Mouse (Mus musculus): ENCODE data around the gene Amigo3. TPM values are rescaled to one million over a fixed set of nuclear protein-coding genes. Genes with fewer than 3 reads are reported as not detected.

The Amigo3 gene
- polyA plus RNA-seq, 1 experiment, result 1.0 TPM

- Histone ChIP-seq H3K36me3 (replicated peaks; ENCODE audit: low read length) (peaks cover 89% of the 10 kb centered on the region), H3K27me3 (replicated peaks) (no peaks in the 10 kb centered on the region), H3K4me3 (replicated peaks) (no peak overlapping the region), H3K4me1 (peaks cover 43% of the 10 kb centered on the region), H3K9me3 (0 out of 2 replicates have a peak, but pooled peaks cover 2% of the 10 kb centered on the region)
- TF ChIP-seq GATA1 (IDR thresholded peaks at IDR 0.05; ENCODE audit: borderline replicate concordance, low read length), result no peak
- no peak for TF ChIP-seq FLI1 (IDR thresholded peaks at IDR 0.05; ENCODE audit: low read length)
Measured at GRCm38 (mm10) chr9:108032126-108032525, 20.8 kb upstream of the Amigo3 start.

- Histone ChIP-seq H3K36me3 (replicated peaks; ENCODE audit: low read length) (peaks cover 90% of the 10 kb centered on the region), H3K4me3 (replicated peaks) (peak overlapping the region; percentile 65), H3K9me3 (no peaks in the 10 kb centered on the region), H3K4me1 (peaks cover 40% of the 10 kb centered on the region), H3K27me3 (replicated peaks) (no peaks in the 10 kb centered on the region)
- no peak for TF ChIP-seq FLI1 (IDR thresholded peaks at IDR 0.05; ENCODE audit: low read length)
- TF ChIP-seq GATA1 (IDR thresholded peaks at IDR 0.05; ENCODE audit: borderline replicate concordance, low read length), result no peak
Measured at GRCm38 (mm10) chr9:108035331-108036156, 17.4 kb upstream of the Amigo3 start.

GRCm38 (mm10) chr9:108044751-108045492 is 8.0 kb upstream of the Amigo3 start:
- H3K4me1 ChIP-seq, result peaks cover 74% of the 10 kb centered on the region
- no peak for TF ChIP-seq GATA1 (IDR thresholded peaks at IDR 0.05; ENCODE audit: borderline replicate concordance, low read length)
- TF ChIP-seq FLI1 (IDR thresholded peaks at IDR 0.05; ENCODE audit: low read length), result no peak
- H3K4me3 ChIP-seq (replicated peaks), result peak overlapping the region; percentile 64
- no peaks in the 10 kb centered on the region for H3K9me3 ChIP-seq
- peaks cover 78% of the 10 kb centered on the region for H3K36me3 ChIP-seq (replicated peaks; ENCODE audit: low read length)
- no peaks in the 10 kb centered on the region for H3K27me3 ChIP-seq (replicated peaks)

- Histone ChIP-seq H3K27me3 (replicated peaks) (no peaks in the 10 kb centered on the region), H3K36me3 (replicated peaks; ENCODE audit: low read length) (peaks cover 80% of the 10 kb centered on the region), H3K9me3 (no peaks in the 10 kb centered on the region), H3K4me3 (replicated peaks) (peak overlapping the region; percentile 33), H3K4me1 (peaks cover 82% of the 10 kb centered on the region)
- TF ChIP-seq FLI1 (IDR thresholded peaks at IDR 0.05; ENCODE audit: low read length) (no peak), GATA1 (IDR thresholded peaks at IDR 0.05; ENCODE audit: borderline replicate concordance, low read length) (no peak)
Measured at GRCm38 (mm10) chr9:108046582-108046981, 6.4 kb upstream of the Amigo3 start.

- H3K27me3 ChIP-seq (replicated peaks), result no peaks in the 10 kb centered on the region
- H3K4me1 ChIP-seq, result peaks cover 83% of the 10 kb centered on the region
- H3K9me3 ChIP-seq, result no peaks in the 10 kb centered on the region
- no peak for TF ChIP-seq FLI1 (IDR thresholded peaks at IDR 0.05; ENCODE audit: low read length)
- no peak for TF ChIP-seq GATA1 (IDR thresholded peaks at IDR 0.05; ENCODE audit: borderline replicate concordance, low read length)
- H3K4me3 ChIP-seq (replicated peaks), result peak overlapping the region; percentile 99
- peaks cover 79% of the 10 kb centered on the region for H3K36me3 ChIP-seq (replicated peaks; ENCODE audit: low read length)
Measured at GRCm38 (mm10) chr9:108047601-108048565, 5.1 kb upstream of the Amigo3 start.

- H3K36me3 ChIP-seq (replicated peaks; ENCODE audit: low read length), result peaks cover 78% of the 10 kb centered on the region
- H3K4me1 ChIP-seq, result peaks cover 87% of the 10 kb centered on the region
- no peaks in the 10 kb centered on the region for H3K9me3 ChIP-seq
- peak overlapping the region; percentile 99 for H3K4me3 ChIP-seq (replicated peaks)
- TF ChIP-seq GATA1 (IDR thresholded peaks at IDR 0.05; ENCODE audit: borderline replicate concordance, low read length) (no peak), FLI1 (IDR thresholded peaks at IDR 0.05; ENCODE audit: low read length) (no peak)
- no peaks in the 10 kb centered on the region for H3K27me3 ChIP-seq (replicated peaks)
Measured at GRCm38 (mm10) chr9:108048566-108048955, 4.4 kb upstream of the Amigo3 start.

GRCm38 (mm10) chr9:108049016-108049455 is 3.9 kb upstream of the Amigo3 start, which contains the start of gene Gmppb:
Gene Gmppb, plus strand, starts transcription at chr9:108049242.
- H3K4me3 ChIP-seq (replicated peaks), result peak within 1 kb of the TSS; percentile 99
- peaks cover 91% of the 10 kb centered on the region for H3K4me1 ChIP-seq
- TF ChIP-seq GATA1 (IDR thresholded peaks at IDR 0.05; ENCODE audit: borderline replicate concordance, low read length) (no peak), FLI1 (IDR thresholded peaks at IDR 0.05; ENCODE audit: low read length) (no peak)
- no peaks in the 10 kb centered on the region for H3K27me3 ChIP-seq (replicated peaks)
- no peaks in the 10 kb centered on the region for H3K9me3 ChIP-seq
- peaks cover 80% of the 10 kb centered on the region for H3K36me3 ChIP-seq (replicated peaks; ENCODE audit: low read length)

- peak overlapping the region; percentile 99 for H3K4me3 ChIP-seq (replicated peaks)
- no peak for TF ChIP-seq GATA1 (IDR thresholded peaks at IDR 0.05; ENCODE audit: borderline replicate concordance, low read length)
- no peak for TF ChIP-seq FLI1 (IDR thresholded peaks at IDR 0.05; ENCODE audit: low read length)
- H3K27me3 ChIP-seq (replicated peaks), result no peaks in the 10 kb centered on the region
- H3K36me3 ChIP-seq (replicated peaks; ENCODE audit: low read length), result peaks cover 83% of the 10 kb centered on the region
- H3K9me3 ChIP-seq, result no peaks in the 10 kb centered on the region
- H3K4me1 ChIP-seq, result peaks cover 95% of the 10 kb centered on the region
Measured at GRCm38 (mm10) chr9:108049561-108050251, 3.3 kb upstream of the Amigo3 start.

Data from megakaryocyte, embryonic 14.5 days (primary cell).